ENCODE assay signal across 16 mouse cellular contexts in the genomic region with DNA sequence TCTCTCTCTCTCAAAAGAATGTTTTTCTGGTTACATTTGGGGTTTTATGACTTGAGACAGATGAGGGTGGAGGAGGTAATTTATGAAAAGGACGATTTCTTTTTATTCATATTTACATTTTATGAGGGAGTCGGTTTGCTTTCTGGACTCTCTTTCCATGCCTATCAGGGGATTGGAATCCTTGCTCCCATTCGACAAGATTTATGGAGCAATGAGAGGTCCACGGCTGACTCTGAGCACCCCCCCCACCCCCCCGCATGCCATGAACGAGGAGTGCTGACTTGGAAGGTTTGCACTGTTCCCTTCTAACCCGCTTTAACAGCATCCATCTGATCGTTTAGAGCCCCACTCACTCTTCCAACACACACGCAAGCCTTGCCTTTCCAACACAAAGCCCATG.
DNase-seq lines count a peak whose midpoint lies in the region; ATAC-seq and TF ChIP-seq lines count a peak whose summit lies in the region.
"Had no signal": no experiment of that assay in that cellular context is flagged by ENCODE, and none has a peak within 500 bp of the region (broad histone marks: within the 10 kb centered on the region; RNA-seq: fewer than 3 reads in every experiment).

No protein-coding gene starts in this region.

- H3K4me3 ChIP-seq in intestine, embryonic 14.5 days (ENCODE audit: low read depth, low read length) = no peak overlapping the region
- H3K4me3 ChIP-seq in intestine, postnatal 0 days (ENCODE audit: low read depth, low read length) = no peak overlapping the region
- H3K4me3 ChIP-seq in embryonic facial prominence, embryonic 13.5 days = no peak overlapping the region
- H3K4me3 ChIP-seq in limb, embryonic 10.5 days = no peak overlapping the region
- H3K4me3 ChIP-seq in stomach, embryonic 15.5 days (replicated peaks) = no peak overlapping the region
- no peak overlapping the region for H3K4me3 ChIP-seq in midbrain, embryonic 16.5 days (ENCODE audit: low read depth, low read length)
- H3K4me3 ChIP-seq: liver, embryonic 12.5 days had no signal

- peaks cover 4% of the 10 kb centered on the region for H3K9me3 ChIP-seq in intestine, embryonic 14.5 days (ENCODE audit: control insufficient read depth, low read length)
- no peaks in the 10 kb centered on the region for H3K9me3 ChIP-seq in intestine, postnatal 0 days (ENCODE audit: control insufficient read depth)
- 0 out of 2 replicates have a peak, but pooled peaks cover 5% of the 10 kb centered on the region for H3K9me3 ChIP-seq in embryonic facial prominence, embryonic 13.5 days
- no peaks in the 10 kb centered on the region for H3K9me3 ChIP-seq in limb, embryonic 10.5 days (replicated peaks)
- no peaks in the 10 kb centered on the region for H3K9me3 ChIP-seq in stomach, embryonic 15.5 days
- no peaks in the 10 kb centered on the region for H3K9me3 ChIP-seq in midbrain, embryonic 16.5 days (replicated peaks; ENCODE audit: control insufficient read depth, low read length, poor library complexity, severe bottlenecking)
- H3K9me3 ChIP-seq: liver, embryonic 12.5 days had no signal

- H3K4me2 ChIP-seq in intestine, embryonic 14.5 days (ENCODE audit: low read length) = no peak overlapping the region
- H3K4me2 ChIP-seq in intestine, postnatal 0 days (replicated peaks; ENCODE audit: low read depth) = no peak overlapping the region
- peak overlapping the region; percentile 31; the same call in 1 of the 2 replicates for H3K4me2 ChIP-seq in embryonic facial prominence, embryonic 13.5 days
- no peak overlapping the region for H3K4me2 ChIP-seq in stomach, embryonic 15.5 days
- H3K4me2 ChIP-seq in midbrain, embryonic 16.5 days (ENCODE audit: low read length) = no peak overlapping the region
- H3K4me2 ChIP-seq: liver, embryonic 12.5 days had no signal

- H3K36me3 ChIP-seq in intestine, embryonic 14.5 days (ENCODE audit: control insufficient read depth, insufficient read depth, low read length) = no peaks in the 10 kb centered on the region
- no peaks in the 10 kb centered on the region for H3K36me3 ChIP-seq in intestine, postnatal 0 days (ENCODE audit: control insufficient read depth, insufficient read depth)
- 0 out of 2 replicates have a peak, but pooled peaks cover 4% of the 10 kb centered on the region for H3K36me3 ChIP-seq in embryonic facial prominence, embryonic 13.5 days
- peaks cover 15% of the 10 kb centered on the region for H3K36me3 ChIP-seq in limb, embryonic 10.5 days
- no peaks in the 10 kb centered on the region for H3K36me3 ChIP-seq in stomach, embryonic 15.5 days
- H3K36me3 ChIP-seq in midbrain, embryonic 16.5 days (ENCODE audit: control insufficient read depth, insufficient read depth, low read length) = no peaks in the 10 kb centered on the region
- H3K36me3 ChIP-seq: liver, embryonic 12.5 days had no signal

- H3K9ac ChIP-seq in intestine, embryonic 14.5 days (ENCODE audit: low read length) = no peak overlapping the region
- no peak overlapping the region for H3K9ac ChIP-seq in intestine, postnatal 0 days (ENCODE audit: low read depth, low read length)
- H3K9ac ChIP-seq in embryonic facial prominence, embryonic 13.5 days = no peak overlapping the region
- no peak overlapping the region for H3K9ac ChIP-seq in stomach, embryonic 15.5 days
- no peak overlapping the region for H3K9ac ChIP-seq in midbrain, embryonic 16.5 days (ENCODE audit: low read depth, low read length)
- H3K9ac ChIP-seq: liver, embryonic 12.5 days had no signal

- H3K27me3 ChIP-seq in intestine, embryonic 14.5 days (replicated peaks; ENCODE audit: control insufficient read depth, insufficient read depth, low read length) = no peaks in the 10 kb centered on the region
- no peaks in the 10 kb centered on the region for H3K27me3 ChIP-seq in intestine, postnatal 0 days (replicated peaks; ENCODE audit: control insufficient read depth, insufficient read depth, low read length)
- no peaks in the 10 kb centered on the region for H3K27me3 ChIP-seq in embryonic facial prominence, embryonic 13.5 days
- no peaks in the 10 kb centered on the region for H3K27me3 ChIP-seq in limb, embryonic 10.5 days (ENCODE audit: low read depth, poor library complexity, severe bottlenecking)
- no peaks in the 10 kb centered on the region for H3K27me3 ChIP-seq in stomach, embryonic 15.5 days (replicated peaks)
- no peaks in the 10 kb centered on the region for H3K27me3 ChIP-seq in midbrain, embryonic 16.5 days (ENCODE audit: control insufficient read depth, insufficient read depth, low read depth, low read length)

- peaks cover 58% of the 10 kb centered on the region for H3K4me1 ChIP-seq in intestine, embryonic 14.5 days (replicated peaks; ENCODE audit: control insufficient read depth, insufficient read depth, low read length)
- no peaks in the 10 kb centered on the region for H3K4me1 ChIP-seq in intestine, postnatal 0 days (replicated peaks; ENCODE audit: control insufficient read depth, insufficient read depth, low read length)
- H3K4me1 ChIP-seq in embryonic facial prominence, embryonic 13.5 days = peaks cover 83% of the 10 kb centered on the region
- peaks cover 90% of the 10 kb centered on the region for H3K4me1 ChIP-seq in limb, embryonic 10.5 days
- peaks cover 54% of the 10 kb centered on the region for H3K4me1 ChIP-seq in stomach, embryonic 15.5 days
- peaks cover 8% of the 10 kb centered on the region for H3K4me1 ChIP-seq in midbrain, embryonic 16.5 days (ENCODE audit: control insufficient read depth, insufficient read depth, low read length)

- peak overlapping the region; percentile 54; the same call in 1 of the 2 replicates for H3K27ac ChIP-seq in intestine, embryonic 14.5 days (ENCODE audit: low read depth)
- H3K27ac ChIP-seq in intestine, postnatal 0 days (ENCODE audit: low read depth, low read length) = no peak overlapping the region
- peak overlapping the region; percentile 76 for H3K27ac ChIP-seq in embryonic facial prominence, embryonic 13.5 days
- H3K27ac ChIP-seq in limb, embryonic 10.5 days = peak overlapping the region; percentile 88
- peak overlapping the region; percentile 81 for H3K27ac ChIP-seq in stomach, embryonic 15.5 days
- no peak overlapping the region for H3K27ac ChIP-seq in midbrain, embryonic 16.5 days (ENCODE audit: low read length)
- H3K27ac ChIP-seq: hindbrain, postnatal 0 days; liver, embryonic 12.5 days had no signal

- WGBS in intestine, embryonic 14.5 days = 24% methylated on average over 9 of the region's 9 CpGs
- WGBS in intestine, postnatal 0 days = 34% methylated on average over 9 of the region's 9 CpGs
- 34% methylated on average over 9 of the region's 9 CpGs for WGBS in embryonic facial prominence, embryonic 13.5 days
- WGBS in limb, embryonic 10.5 days = 38% methylated on average over 9 of the region's 9 CpGs
- 36% methylated on average over 9 of the region's 9 CpGs for WGBS in stomach, embryonic 15.5 days
- 70% methylated on average over 9 of the region's 9 CpGs for WGBS in midbrain, embryonic 16.5 days

- TF ChIP-seq CTCF in intestine, postnatal 0 days (IDR thresholded peaks at IDR 0.05; ENCODE audit: low read depth) = no peak

- no peak for DNase-seq in intestine, embryonic 14.5 days (ENCODE audit: low spot score)
- no peak for DNase-seq in limb, embryonic 10.5 days (ENCODE audit: low spot score)
- no peak for DNase-seq in thymus, postnatal 0 days (ENCODE audit: low spot score)
- DNase-seq: adrenal gland, postnatal 36 days; B cell, adult 2 months; cerebellum, adult 8-10 months; kidney, adult 9 months; lung, adult 2 months; right cerebral cortex, postnatal 4 days; thymus, postnatal 4 days had no signal

- no peak for ATAC-seq in intestine, embryonic 14.5 days (replicated peaks; ENCODE audit: low FRiP score, low TSS enrichment, low read depth)
- ATAC-seq in intestine, postnatal 0 days = no peak
- no peak for ATAC-seq in embryonic facial prominence, embryonic 13.5 days (ENCODE audit: insufficient number of reproducible peaks, insufficient read depth, low FRiP score, low TSS enrichment, low read depth)
- ATAC-seq in stomach, embryonic 15.5 days (ENCODE audit: insufficient read depth, low FRiP score, low read depth) = no peak
- no peak for ATAC-seq in midbrain, embryonic 16.5 days
- ATAC-seq: hindbrain, postnatal 0 days; liver, embryonic 12.5 days had no signal

Comparison
In these comparisons a context has a peak if more than half of its experiments do, and no peak if none do; other contexts are left out.
1. H3K27ac ChIP-seq: peak in intestine, embryonic 14.5 days (single experiment), embryonic facial prominence, embryonic 13.5 days (single experiment), limb, embryonic 10.5 days (single experiment) and stomach, embryonic 15.5 days (single experiment); none in intestine, postnatal 0 days (single experiment) and midbrain, embryonic 16.5 days (single experiment).